In the genomic region with DNA sequence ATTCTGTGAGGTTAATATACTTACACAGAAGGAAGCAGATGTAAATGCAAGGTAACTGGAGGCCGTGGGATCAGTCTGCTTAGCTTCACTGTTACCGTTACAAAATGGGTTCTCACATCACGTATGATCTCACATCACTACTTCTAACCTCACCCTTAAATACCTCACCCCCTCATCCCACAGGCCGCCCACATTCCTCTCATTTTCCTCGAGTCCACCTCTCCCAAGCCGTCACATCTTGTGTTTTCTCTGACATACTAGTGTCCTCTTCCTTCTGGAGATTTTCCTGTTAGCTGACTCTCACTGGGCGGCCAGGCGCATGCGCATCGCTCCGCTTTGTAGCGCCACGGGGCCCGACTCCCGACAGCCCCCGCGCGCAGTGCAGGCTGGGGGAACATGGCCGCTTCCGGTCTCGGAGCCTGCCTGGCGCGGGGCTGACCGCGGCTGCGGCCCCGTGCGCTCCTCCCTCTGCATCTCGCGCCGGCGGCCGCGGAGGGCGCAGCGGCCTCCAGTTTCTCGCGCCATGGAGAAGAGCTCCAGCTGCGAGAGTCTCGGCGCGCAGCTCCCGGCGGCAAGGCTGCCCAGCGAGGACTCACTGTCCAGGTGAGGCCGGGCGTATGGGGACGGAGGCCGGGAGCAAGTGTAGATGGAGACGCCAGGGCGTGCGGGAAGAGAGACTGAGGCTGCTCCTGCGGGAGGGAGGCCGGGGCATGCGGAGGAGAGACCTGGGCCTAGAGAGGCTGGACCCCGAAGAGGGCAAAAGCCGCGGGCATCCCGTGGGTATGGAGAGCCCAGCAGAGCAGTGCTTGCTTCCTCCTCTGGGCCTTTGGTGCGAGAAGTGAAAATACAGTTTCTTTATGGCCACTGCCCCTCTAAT, we compare ENCODE assay signal across 8 mouse cellular contexts. TPM values are rescaled to one million over a fixed set of nuclear protein-coding genes. Genes with fewer than 3 reads are reported as not detected.
DNase-seq lines count a peak whose midpoint lies in the region; ATAC-seq and TF ChIP-seq lines count a peak whose summit lies in the region.

No protein-coding gene starts in this region.

- H3K9me3 ChIP-seq in ES-Bruce4 (replicated peaks; ENCODE audit: control insufficient read depth, insufficient read depth, low read length, poor library complexity, severe bottlenecking) = peaks cover 12% of the 10 kb centered on the region
- peaks cover 3% of the 10 kb centered on the region; the same call in 1 of the 2 replicates for H3K9me3 ChIP-seq in forebrain, embryonic 14.5 days (replicated peaks; ENCODE audit: control insufficient read depth, low read length)

- no peak for TF ChIP-seq EP300 in ES-Bruce4 (IDR thresholded peaks at IDR 0.05; ENCODE audit: insufficient read depth, low read depth, low read length)

- no peaks in the 10 kb centered on the region for H3K36me3 ChIP-seq in ES-Bruce4 (ENCODE audit: control insufficient read depth, insufficient read depth, low read length, poor library complexity, severe bottlenecking)
- H3K36me3 ChIP-seq in forebrain, embryonic 14.5 days (ENCODE audit: control insufficient read depth, insufficient read depth, low read length) = no peaks in the 10 kb centered on the region

- H3K27ac ChIP-seq in ES-Bruce4 (ENCODE audit: insufficient read depth, low read length) = no peak overlapping the region
- peak overlapping the region; percentile 87 for H3K27ac ChIP-seq in forebrain, embryonic 14.5 days (ENCODE audit: low read depth, low read length)

- H3K4me1 ChIP-seq in ES-Bruce4 (ENCODE audit: control insufficient read depth, insufficient read depth, low read length) = no peaks in the 10 kb centered on the region
- peaks cover 8% of the 10 kb centered on the region for H3K4me1 ChIP-seq in forebrain, embryonic 14.5 days (ENCODE audit: control insufficient read depth, insufficient read depth, low read length)
- H3K4me1 ChIP-seq in lung, adult 2 months (ENCODE audit: control insufficient read depth, insufficient read depth, low read length) = peaks cover 5% of the 10 kb centered on the region

- H3K4me3 ChIP-seq in ES-Bruce4 (ENCODE audit: low read depth, low read length) = peak overlapping the region; percentile 99
- H3K4me3 ChIP-seq in forebrain, embryonic 14.5 days (ENCODE audit: low read depth, low read length) = peak overlapping the region; percentile 98
- H3K4me3 ChIP-seq in lung, adult 2 months (replicated peaks; ENCODE audit: extremely low read depth, low read depth, low read length) = peak overlapping the region; percentile 94

- peak; percentile 97 for ATAC-seq in cerebellum, adult (ENCODE audit: insufficient number of reproducible peaks, low FRiP score, low TSS enrichment)
- peak; percentile 100 for ATAC-seq in forebrain, embryonic 14.5 days
- ATAC-seq in neutrophil, adult 5-6 weeks (ENCODE audit: extremely low read depth, insufficient number of reproducible peaks, low FRiP score, poor library complexity, severe bottlenecking) = peak; percentile 94

- peak; percentile 97 for DNase-seq in forebrain, embryonic 14.5 days (ENCODE audit: low spot score)
- peak; percentile 91 for DNase-seq in heart, postnatal 25 days (ENCODE audit: low spot score)
- peak; percentile 95 to 98 for DNase-seq in layer of hippocampus, adult 18-20 months (ENCODE audit: low spot score in 2 of 2)
- DNase-seq in lung, adult 2 months = peak; percentile 90
- peak; percentile 90 to 93 for DNase-seq in thymus, adult 18-20 months

- 1% methylated on average over 60 of the region's 60 CpGs for WGBS in forebrain, embryonic 14.5 days
- under 1% methylated on average over 60 of the region's 60 CpGs for WGBS in lung, adult 2 months

- TF ChIP-seq POLR2A in ES-Bruce4 (IDR thresholded peaks at IDR 0.05; ENCODE audit: insufficient read depth, low read length) = peak; percentile 26
- TF ChIP-seq POLR2A in lung, adult 2 months (IDR thresholded peaks at IDR 0.05; ENCODE audit: borderline replicate concordance, extremely low read depth, low read depth, low read length) = peak; percentile 31; the same call in 1 of the 2 replicates

- intact Hi-C loops in heart, postnatal 25 days (cut with DNase I) = loop anchor here (1.0 kb wide), 1 partner anchor 33 kb away; no protein-coding TSS in a partner anchor

- peak overlapping the region; percentile 69 for H3K4me2 ChIP-seq in forebrain, embryonic 14.5 days (ENCODE audit: low read length)

- H3K27me3 ChIP-seq in ES-Bruce4 (ENCODE audit: control insufficient read depth, insufficient read depth, low read length, poor library complexity, severe bottlenecking) = no peaks in the 10 kb centered on the region
- no peaks in the 10 kb centered on the region for H3K27me3 ChIP-seq in forebrain, embryonic 14.5 days (replicated peaks; ENCODE audit: control insufficient read depth, insufficient read depth, low read length)

- TF ChIP-seq CTCF in ES-Bruce4 (IDR thresholded peaks at IDR 0.05; ENCODE audit: low read depth, low read length) = no peak
- TF ChIP-seq CTCF in lung, adult 2 months (IDR thresholded peaks at IDR 0.05; ENCODE audit: insufficient read depth, low read length) = no peak

- H3K9ac ChIP-seq in ES-Bruce4 (ENCODE audit: low read depth, poor library complexity, severe bottlenecking) = peak overlapping the region; percentile 75
- peak overlapping the region; percentile 98 for H3K9ac ChIP-seq in forebrain, embryonic 14.5 days (ENCODE audit: low read length)

RNA-seq across cellular contexts. Expression of gene Mtmr2, which starts 0.8 kb away (rescaled TPM):
- polyA plus RNA-seq in ES-Bruce4 (2011; ENCODE audit: insufficient read depth, insufficient read length, low read depth, missing spikeins) = 48.8 and 56.4 TPM in 2 replicates
- polyA plus RNA-seq in forebrain, embryonic 14.5 days (2014; fragmentation: Nextera tagmentation; extraction: Ambion mirVana) = 57.5 and 64.7 TPM in 2 replicates
- total RNA-seq in heart, postnatal 25 days (2021) = 10 to 100 TPM; 23.3 to 25.3 TPM
- total RNA-seq in layer of hippocampus, adult 18-20 months (2021) = 10 to 100 TPM; 50.7 to 61.3 TPM
- 28.8 and 52.2 TPM in 2 replicates for polyA plus RNA-seq in lung, adult 2 months (2012; rRNA removed)
- total RNA-seq in neutrophil, adult 5-6 weeks (2017) = 43.5 and 49.4 TPM in 2 replicates
